Mouse (Mus musculus) hindbrain, embryonic 10.5 days (tissue): Measurements from ENCODE around the gene Taok1. TPM values are rescaled to one million over a fixed set of nuclear protein-coding genes. Genes with fewer than 3 reads are reported as not detected.
A peak's percentile ranks its signal among the peaks of the same experiment; 100 is the strongest.
"Not testable (repeated sequence)": the region's sequence is repeated elsewhere in the genome, so short reads cannot be mapped to it uniquely, and the experiment has no call there.

Experiments used
- DNase-seq: peaks from one replicate; pipeline ENCODE4 v3.0.0-alpha.2; 2017; ENCODE audit warnings: low spot score
- H3K27ac ChIP-seq: fragments of 300-500 bp; sonication (generic); 2 replicates; pipeline ENCODE4 v1.5.1; 2016; ENCODE audit warnings: mild to moderate bottlenecking, moderate library complexity
- H3K27me3 ChIP-seq: fragments of 300-500 bp; sonication (generic); 2 replicates; pipeline ENCODE4 v1.6.1; 2016; ENCODE audit warnings: mild to moderate bottlenecking; ENCODE audit not compliant: poor library complexity, insufficient read depth, severe bottlenecking
- H3K36me3 ChIP-seq: fragments of 300-500 bp; sonication (generic); 2 replicates; pipeline ENCODE4 v1.6.1; 2016; ENCODE audit warnings: mild to moderate bottlenecking, moderate library complexity
- H3K4me1 ChIP-seq: fragments of 300-500 bp; sonication (generic); replicated peaks from 2 replicates; pipeline ENCODE4 v1.6.1; 2016; ENCODE audit warnings: mild to moderate bottlenecking
- H3K4me3 ChIP-seq: fragments of 300-500 bp; sonication (generic); 2 replicates; pipeline ENCODE4 v1.5.1; 2016; ENCODE audit warnings: mild to moderate bottlenecking, moderate library complexity
- H3K9me3 ChIP-seq: fragments of 300-500 bp; sonication (generic); 2 replicates; pipeline ENCODE4 v1.6.1; 2016; ENCODE audit warnings: mild to moderate bottlenecking, moderate library complexity
- WGBS: fragments of 180-500 bp; shearing (Covaris S2); methylation state at CpG from one replicate; pipeline ENCODE4 v1.1.7; 2016; 5-methylcytosine and 5-hydroxymethylcytosine counted together
- polyA plus RNA-seq: library from polyadenylated mRNA; unstranded; fragments of >200 nt; fragmentation: Nextera tagmentation; extraction: Ambion mirVana; gene quantifications from 2 replicates; pipeline ENCODE4 v1.2.1, GENCODE M21; 2016

Taok1 gene
- polyA plus RNA-seq, 1 experiment from 2014 or later, result 11.9 TPM

DNA sequence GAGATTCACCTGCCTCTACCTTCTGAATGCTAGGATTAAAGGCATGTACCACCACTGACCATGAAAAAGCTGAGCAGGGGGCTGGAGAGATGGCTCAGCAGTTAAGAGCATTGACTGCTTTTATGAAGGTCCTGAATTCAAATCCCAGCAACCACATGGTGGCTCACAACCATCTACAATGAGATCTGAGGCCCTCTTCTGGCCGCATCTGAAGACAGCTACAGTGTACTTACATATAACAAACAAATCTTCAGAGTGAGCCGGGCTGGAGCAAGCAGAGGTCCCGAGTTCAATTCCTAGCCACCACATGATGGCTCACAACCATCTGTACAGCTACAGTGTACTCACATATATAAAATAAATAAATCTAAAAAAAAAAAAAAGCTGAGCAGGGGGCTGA is 79.2 kb downstream of the Taok1 start:
- not testable (repeated sequence) for H3K9me3 ChIP-seq, H3K4me1 ChIP-seq, H3K27ac ChIP-seq, DNase-seq, H3K4me3 ChIP-seq, H3K27me3 ChIP-seq
- H3K36me3 ChIP-seq, result peaks cover 18% of the 10 kb centered on the region
- 86% methylated on average over 3 of the region's 3 CpGs for WGBS

DNA sequence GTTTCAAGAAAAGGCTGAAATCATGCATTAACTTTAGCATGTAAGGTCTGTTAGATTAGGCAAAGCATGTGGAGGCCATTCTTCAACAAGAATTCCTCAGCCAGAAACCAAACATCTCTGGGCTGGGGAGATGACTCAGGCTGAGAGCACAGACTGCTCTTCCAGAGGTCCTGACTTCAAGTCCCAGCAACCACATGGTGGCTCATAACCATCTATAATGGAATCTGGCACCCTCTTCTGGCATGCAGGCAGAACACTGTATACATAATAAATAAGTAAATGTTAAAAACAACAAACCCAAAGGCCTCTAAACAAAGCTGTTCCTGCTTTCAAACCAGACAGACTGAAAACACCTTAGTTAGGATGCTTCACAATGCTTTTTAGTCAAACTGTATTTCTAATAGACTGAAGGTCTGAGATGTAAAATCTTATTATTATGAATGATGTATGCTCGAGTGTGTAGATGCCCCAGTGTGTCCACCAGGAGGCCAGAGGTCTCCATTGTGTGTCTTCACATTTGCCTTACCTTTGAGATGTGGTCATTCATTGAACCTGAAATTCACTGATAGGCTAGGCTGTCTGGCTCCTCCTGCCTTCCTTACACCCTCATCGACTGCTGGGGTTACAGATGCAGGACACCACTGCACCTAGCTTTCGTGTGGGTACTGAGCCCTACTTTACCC is 81.7 kb downstream of the Taok1 start:
- H3K4me1 ChIP-seq, result no peaks in the 10 kb centered on the region
- H3K4me3 ChIP-seq, result no peak overlapping the region
- H3K27ac ChIP-seq, result no peak overlapping the region
- H3K27me3 ChIP-seq, result no peaks in the 10 kb centered on the region
- H3K9me3 ChIP-seq, result no peaks in the 10 kb centered on the region
- no peak for DNase-seq
- WGBS, result 79% methylated on average over 3 of the region's 3 CpGs
- H3K36me3 ChIP-seq, result peaks cover 12% of the 10 kb centered on the region

GRCm38 (mm10) chr11:77520601-77521529 is 86.8 kb downstream of the Taok1 start:
- H3K27me3 ChIP-seq, result peaks cover 18% of the 10 kb centered on the region
- H3K4me3 ChIP-seq, result no peak overlapping the region
- DNase-seq, result no peak
- WGBS, result 50% methylated on average over 5 of the region's 5 CpGs
- H3K9me3 ChIP-seq, result no peaks in the 10 kb centered on the region
- peak overlapping the region; percentile 54 for H3K27ac ChIP-seq
- no peaks in the 10 kb centered on the region; the same call in 1 of the 2 replicates for H3K36me3 ChIP-seq
- peaks cover 46% of the 10 kb centered on the region for H3K4me1 ChIP-seq

GRCm38 (mm10) chr11:77519043-77519442 is 88.6 kb downstream of the Taok1 start, which contains the start of gene Gm10392:
TSS of gene Gm10392 (minus strand) at chr11:77519198.
- 76% methylated on average over 5 of the region's 5 CpGs for WGBS
- H3K27ac ChIP-seq, result peak within 1 kb of the TSS; percentile 54; the same call in 1 of the 2 replicates
- no peak for DNase-seq
- H3K4me1 ChIP-seq, result peaks cover 65% of the 10 kb centered on the region
- H3K9me3 ChIP-seq, result no peaks in the 10 kb centered on the region
- peaks cover 32% of the 10 kb centered on the region for H3K27me3 ChIP-seq
- H3K4me3 ChIP-seq, result no peak within 1 kb of the TSS
- no peaks in the 10 kb centered on the region; the same call in 1 of the 2 replicates for H3K36me3 ChIP-seq

DNA sequence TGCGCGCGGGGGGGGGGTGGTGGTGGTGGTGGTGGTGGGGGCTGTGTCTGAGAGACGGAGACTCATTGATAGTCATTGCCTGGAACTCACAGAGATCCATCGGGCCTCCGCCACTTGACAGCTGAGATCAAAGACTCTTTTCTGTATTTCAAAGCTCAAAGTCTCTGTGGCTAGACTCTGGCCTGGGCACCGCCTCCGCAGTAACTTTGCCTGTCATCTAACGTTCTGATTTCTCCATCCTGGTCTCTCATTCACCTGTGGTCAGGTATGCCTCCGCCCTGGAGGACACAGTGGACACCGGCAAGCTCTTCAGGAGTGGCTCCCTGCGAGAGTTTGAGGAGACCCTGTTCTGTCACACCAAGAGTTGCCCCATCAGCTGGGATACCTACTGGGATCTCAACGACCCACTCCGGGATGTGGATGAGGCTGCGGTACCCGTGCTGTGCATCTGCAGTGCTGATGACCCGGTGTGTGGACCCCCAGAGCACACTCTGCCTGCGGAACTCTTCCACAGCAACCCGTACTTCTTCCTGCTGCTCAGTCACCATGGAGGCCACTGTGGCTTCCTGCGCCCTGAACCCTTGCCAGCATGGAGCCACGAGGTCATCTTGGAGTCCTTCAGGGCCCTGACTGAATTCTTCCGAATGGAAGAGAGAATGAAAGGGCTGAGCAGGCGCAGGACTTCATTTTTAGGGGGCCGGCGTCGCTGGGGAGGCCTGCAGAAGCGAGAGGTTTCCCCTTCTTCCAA is 89.4 kb downstream of the Taok1 start:
- 82% methylated on average over 27 of the region's 27 CpGs for WGBS
- Histone ChIP-seq H3K4me3 (no peak overlapping the region), H3K27ac (peak overlapping the region; percentile 26; the same call in 1 of the 2 replicates), H3K27me3 (peaks cover 34% of the 10 kb centered on the region), H3K9me3 (no peaks in the 10 kb centered on the region), H3K4me1 (peaks cover 73% of the 10 kb centered on the region), H3K36me3 (no peaks in the 10 kb centered on the region; the same call in 1 of the 2 replicates)
- DNase-seq, result no peak

GRCm38 (mm10) chr11:77516553-77517425 is 90.8 kb downstream of the Taok1 start:
- peak overlapping the region; percentile 64; the same call in 1 of the 2 replicates for H3K4me3 ChIP-seq
- no peak for DNase-seq
- H3K9me3 ChIP-seq, result no peaks in the 10 kb centered on the region
- peaks cover 84% of the 10 kb centered on the region for H3K4me1 ChIP-seq
- peaks cover 34% of the 10 kb centered on the region for H3K27me3 ChIP-seq
- 54% methylated on average over 5 of the region's 5 CpGs for WGBS
- H3K36me3 ChIP-seq, result no peaks in the 10 kb centered on the region; the same call in 1 of the 2 replicates
- no peak overlapping the region for H3K27ac ChIP-seq

DNA sequence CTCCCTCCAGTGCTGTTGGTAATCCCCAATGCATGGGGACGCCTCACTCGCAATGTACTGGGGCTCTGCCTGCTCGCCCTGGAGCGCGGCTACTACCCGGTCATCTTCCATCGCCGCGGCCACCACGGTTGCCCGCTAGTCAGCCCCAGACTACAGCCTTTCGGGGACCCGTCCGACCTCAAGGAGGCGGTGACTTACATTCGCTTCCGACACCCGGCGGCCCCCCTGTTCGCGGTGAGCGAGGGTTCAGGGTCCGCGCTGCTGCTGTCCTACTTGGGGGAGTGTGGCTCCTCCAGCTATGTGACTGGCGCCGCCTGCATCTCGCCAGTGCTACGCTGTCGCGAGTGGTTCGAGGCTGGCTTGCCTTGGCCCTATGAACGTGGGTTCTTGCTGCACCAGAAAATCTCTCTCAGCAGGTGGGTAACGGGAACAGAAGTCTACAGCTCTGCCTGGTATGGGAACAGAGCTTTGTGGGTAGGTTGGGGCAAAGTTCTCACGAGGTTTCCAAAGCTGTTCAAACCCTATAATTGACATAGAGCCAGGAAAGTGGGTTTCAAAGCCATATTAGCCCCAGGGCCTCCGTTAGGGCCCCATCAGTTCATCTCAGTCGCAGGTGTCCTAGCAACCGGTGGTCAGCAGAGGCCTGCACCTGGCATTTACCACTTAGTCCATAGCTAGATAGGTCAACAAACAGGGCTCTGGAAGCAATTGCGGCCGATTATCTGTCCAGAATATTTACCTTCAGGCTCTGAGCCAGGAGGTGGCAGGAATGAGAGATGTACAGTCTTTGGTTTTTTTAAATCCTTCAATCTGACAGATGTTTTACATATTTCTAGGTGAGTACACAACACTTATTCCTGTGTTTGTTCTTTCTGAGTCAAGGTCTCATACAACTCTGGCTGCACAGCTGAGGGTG is 91.7 kb downstream of the Taok1 start, which contains the start of gene Trp53i13:
Gene Trp53i13, minus strand, starts transcription at position 344 of the 916 bp plus-strand sequence.
- Histone ChIP-seq H3K27ac (peak within 1 kb of the TSS; percentile 86), H3K27me3 (peaks cover 34% of the 10 kb centered on the region)

DNA sequence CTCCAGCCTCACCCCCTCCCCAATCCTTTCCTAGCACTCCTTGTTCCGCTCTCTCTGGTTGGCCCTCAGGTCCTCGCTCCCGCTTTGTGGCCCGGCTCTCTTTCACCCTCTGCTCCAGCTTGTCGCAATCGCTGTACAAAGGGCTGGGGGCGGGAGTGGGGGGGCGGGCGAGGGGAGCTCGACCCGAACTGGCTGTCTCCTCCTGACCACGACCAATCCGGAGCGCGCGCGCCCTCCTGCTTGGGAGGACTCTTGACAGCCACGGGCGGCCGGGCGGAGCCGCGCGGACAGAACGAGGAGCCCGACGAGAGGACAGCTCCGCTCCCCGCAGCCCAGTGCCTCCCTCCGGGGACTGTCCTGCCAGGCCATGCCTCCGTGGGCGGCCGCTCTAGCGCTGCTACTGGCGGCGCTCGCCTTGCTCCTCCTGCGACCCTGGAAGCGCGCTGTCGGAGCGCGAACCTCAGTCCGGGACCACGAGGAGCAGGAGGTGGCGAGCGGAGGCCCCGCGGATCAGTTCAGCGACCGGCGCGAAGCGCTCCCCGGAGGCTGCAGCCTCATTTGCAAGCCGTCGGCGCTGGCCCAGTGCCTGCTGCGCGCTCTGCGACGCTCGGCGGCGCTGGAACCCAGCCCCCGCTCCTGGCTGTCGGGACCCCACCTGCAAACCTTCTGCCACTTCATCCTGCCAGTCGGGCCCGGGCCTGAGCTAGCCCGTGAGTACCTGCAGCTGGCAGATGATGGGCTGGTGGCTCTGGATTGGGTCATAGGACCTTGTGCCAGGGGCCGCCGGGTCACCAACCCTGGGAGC is 92.6 kb downstream of the Taok1 start, which contains the start of gene Abhd15:
Gene Abhd15, plus strand, starts transcription at position 290 of the 805 bp plus-strand sequence.
- Histone ChIP-seq H3K4me3 (peak within 1 kb of the TSS; percentile 64), H3K27ac (peak within 1 kb of the TSS; percentile 86), H3K36me3 (peaks cover 8% of the 10 kb centered on the region; the same call in 1 of the 2 replicates), H3K4me1 (peaks cover 76% of the 10 kb centered on the region), H3K9me3 (no peaks in the 10 kb centered on the region), H3K27me3 (peaks cover 34% of the 10 kb centered on the region)
- peak; percentile 87 for DNase-seq
- under 1% methylated on average over 72 of the region's 72 CpGs for WGBS

More for the DNA sequence above, 91.7 kb downstream of the Taok1 start, which contains the start of gene Trp53i13:
- DNase-seq, result no peak
- peaks cover 84% of the 10 kb centered on the region for H3K4me1 ChIP-seq
- H3K4me3 ChIP-seq, result peak within 1 kb of the TSS; percentile 64
- no peaks in the 10 kb centered on the region for H3K9me3 ChIP-seq
- WGBS, result 7% methylated on average over 39 of the region's 39 CpGs
- no peaks in the 10 kb centered on the region; the same call in 1 of the 2 replicates for H3K36me3 ChIP-seq

DNA sequence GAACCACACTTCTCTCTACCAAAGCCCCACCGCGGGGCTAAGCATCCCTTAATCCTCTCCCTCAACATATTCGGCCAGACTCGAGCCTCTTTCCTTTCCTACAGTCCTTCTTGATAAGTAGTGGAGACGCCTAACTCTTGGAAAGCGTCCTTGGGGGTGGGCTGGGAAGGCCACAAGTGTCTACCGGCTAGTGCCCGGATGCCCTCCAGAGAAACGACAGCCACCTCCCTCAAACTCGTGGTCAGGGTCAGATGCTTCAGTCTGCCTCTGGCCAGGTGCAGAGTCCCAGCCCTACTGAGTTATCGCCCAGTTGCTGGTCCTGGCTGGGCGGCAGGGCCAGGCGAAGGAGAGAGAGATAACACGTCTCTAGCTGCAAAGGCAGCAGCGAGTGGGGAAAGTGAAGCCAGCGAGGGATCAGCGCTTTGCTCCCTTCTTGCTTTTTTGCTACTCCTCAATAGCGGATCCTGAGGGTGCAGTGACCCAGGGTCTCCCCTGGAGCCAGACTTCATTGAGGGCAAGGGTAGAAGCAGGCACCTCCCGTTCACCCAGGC is 93.3 kb downstream of the Taok1 start:
- Histone ChIP-seq H3K4me3 (peak overlapping the region; percentile 64), H3K36me3 (peaks cover 15% of the 10 kb centered on the region), H3K27ac (peak overlapping the region; percentile 86), H3K4me1 (peaks cover 73% of the 10 kb centered on the region), H3K27me3 (peaks cover 34% of the 10 kb centered on the region), H3K9me3 (no peaks in the 10 kb centered on the region)
- 4% methylated on average over 19 of the region's 19 CpGs for WGBS
- DNase-seq, result no peak

DNA sequence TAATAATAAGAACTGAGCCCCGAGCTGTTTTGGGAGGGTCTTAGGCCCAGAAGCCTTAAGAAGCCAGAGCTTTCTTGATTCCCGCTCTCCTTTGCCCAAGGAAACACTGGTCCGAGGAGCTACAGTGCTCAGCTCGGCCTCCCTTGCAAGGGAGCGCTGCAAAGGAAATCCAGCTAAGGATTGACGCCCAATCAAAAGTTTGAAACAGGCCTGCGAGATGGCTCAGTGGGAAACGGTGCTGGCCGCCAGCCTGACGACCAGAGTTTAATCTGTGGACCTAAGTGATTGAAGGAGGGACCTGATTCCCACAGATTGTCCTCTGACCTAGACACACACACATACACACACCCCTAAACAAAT is 93.8 kb downstream of the Taok1 start:
- WGBS, result 1% methylated on average over 10 of the region's 10 CpGs
- H3K4me3 ChIP-seq, result peak overlapping the region; percentile 64
- peaks cover 74% of the 10 kb centered on the region for H3K4me1 ChIP-seq
- H3K27ac ChIP-seq, result peak overlapping the region; percentile 90
- no peak for DNase-seq
- no peaks in the 10 kb centered on the region for H3K9me3 ChIP-seq
- peaks cover 34% of the 10 kb centered on the region for H3K27me3 ChIP-seq
- H3K36me3 ChIP-seq, result peaks cover 20% of the 10 kb centered on the region
